Mouse (Mus musculus): Measurements from ENCODE around the gene Tmx4. TPM values are rescaled to one million over a fixed set of nuclear protein-coding genes. Genes with fewer than 3 reads are reported as not detected.
"Not testable (repeated sequence)": the region's sequence is repeated elsewhere in the genome, so short reads cannot be mapped to it uniquely, and the experiment has no call there.

Tmx4 gene
- 1.2 and 1.5 TPM in 2 replicates for polyA plus RNA-seq (2012; rRNA removed)

- peak; percentile 84 for DNase-seq (ENCODE audit: low read depth, low spot score)
- WGBS = under 1% methylated on average over 56 of the region's 57 CpGs
These were observed at the start of gene Tmx4 for GRCm38 (mm10) chr2:134643514-134644300. Tmx4 (minus strand) TSS chr2:134644145.

GRCm38 (mm10) chr2:134692125-134692524 is 48.2 kb upstream of the Tmx4 start:
- 53% methylated on average over 1 of the region's 1 CpGs for WGBS
- DNase-seq (ENCODE audit: low read depth, low spot score) = no peak

DNA sequence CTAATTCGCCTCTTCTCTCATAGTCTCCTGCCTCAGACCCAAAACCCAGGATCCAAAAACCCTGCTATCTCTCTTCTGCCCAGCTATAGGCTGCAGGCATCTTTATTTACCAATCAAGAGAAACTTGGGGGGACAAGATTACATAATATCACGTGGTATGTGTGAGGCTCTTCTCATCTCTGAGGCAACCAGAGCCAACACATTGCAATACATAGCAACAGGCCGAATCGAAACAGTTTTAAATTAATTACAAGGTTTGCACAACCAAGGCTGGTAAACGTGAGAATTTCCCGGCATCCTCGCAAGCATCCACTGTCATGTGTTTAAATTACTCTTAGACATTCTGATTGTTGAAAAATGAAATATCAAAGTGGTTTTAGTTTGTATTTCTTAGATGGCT is 47.1 kb upstream of the Tmx4 start:
- 77% methylated on average over 7 of the region's 7 CpGs for WGBS
- no peak for DNase-seq (ENCODE audit: low read depth, low spot score)

DNA sequence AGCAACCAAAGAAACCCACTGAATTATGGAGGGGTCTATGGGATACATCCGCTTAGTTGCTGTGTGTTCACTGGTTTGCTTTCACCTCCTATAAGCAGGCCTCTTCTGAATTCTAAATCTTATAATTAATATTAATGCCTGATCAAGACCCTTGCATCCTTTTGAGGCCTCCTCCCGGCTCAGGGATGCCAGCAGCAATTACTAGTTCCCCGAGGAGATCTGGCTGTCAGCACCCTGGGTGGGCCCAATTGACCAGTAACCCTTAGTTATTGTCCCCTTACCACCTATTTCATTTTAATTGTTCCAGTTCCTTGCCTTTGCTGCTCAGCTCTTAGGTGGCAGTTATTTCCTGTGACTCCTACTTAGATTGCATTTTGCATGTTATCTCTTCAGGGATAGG is 38.4 kb upstream of the Tmx4 start:
- DNase-seq (ENCODE audit: low read depth, low spot score) = no peak
- WGBS = 84% methylated on average over 3 of the region's 3 CpGs

DNA sequence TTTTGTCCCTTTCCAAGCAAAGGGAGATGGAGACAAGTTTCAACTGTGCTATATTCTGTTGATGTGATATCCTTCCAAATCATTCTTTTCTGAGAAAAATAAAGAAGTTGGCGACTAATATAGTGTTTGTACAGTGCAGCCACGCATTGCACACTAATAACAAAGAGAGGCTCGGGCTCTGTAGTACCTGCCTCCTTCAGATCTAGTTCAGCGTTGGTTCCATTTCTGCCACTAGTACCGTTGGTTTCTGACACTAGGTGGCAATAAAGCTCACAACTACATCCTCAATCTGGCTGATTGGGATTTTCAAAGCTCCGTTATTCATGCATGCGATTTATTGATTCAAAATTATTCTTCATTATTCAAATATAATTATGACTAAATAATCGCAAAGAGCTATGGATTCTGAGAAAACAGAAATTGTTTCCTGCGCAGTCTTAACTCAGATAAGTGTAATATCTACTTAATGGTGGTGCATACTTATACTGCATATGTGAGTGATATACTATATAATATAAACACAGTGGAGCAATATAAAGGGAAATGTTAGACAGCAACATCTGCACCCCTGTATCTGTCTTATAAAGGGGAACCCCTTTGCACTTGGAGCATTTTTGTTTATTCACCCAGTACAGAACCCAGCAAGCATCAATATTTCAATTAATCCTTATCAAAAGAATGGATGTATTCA is 37.5 kb upstream of the Tmx4 start:
- WGBS = 17% methylated on average over 9 of the region's 9 CpGs
- DNase-seq (ENCODE audit: low read depth, low spot score) = peak; percentile 2

DNA sequence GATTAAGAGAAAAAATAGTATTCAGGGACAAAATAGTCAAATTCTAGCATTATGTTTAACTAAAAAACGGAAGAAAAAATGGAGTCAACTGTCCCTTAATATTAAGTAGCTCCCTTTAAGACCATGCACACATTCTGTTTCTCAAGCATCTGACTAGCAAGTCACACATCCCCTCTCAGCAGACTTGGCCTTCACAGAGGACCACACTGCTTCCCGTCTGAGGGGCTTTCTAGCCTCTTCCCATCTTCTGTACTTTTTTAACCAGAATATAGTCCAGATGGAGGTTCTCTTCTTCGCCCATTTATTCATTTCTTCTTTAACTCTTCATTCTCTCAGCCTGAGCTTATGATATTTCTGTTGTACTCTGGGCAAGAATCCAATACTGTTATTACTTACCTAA is 35.6 kb upstream of the Tmx4 start:
- DNase-seq (ENCODE audit: low read depth, low spot score) = no peak
- WGBS = 68% methylated on average over 3 of the region's 3 CpGs

- WGBS = 75% methylated on average over 1 of the region's 1 CpGs
These were observed 31.5 kb upstream of the Tmx4 start for GRCm38 (mm10) chr2:134675465-134675864.

GRCm38 (mm10) chr2:134673604-134674003 is 29.7 kb upstream of the Tmx4 start:
- DNase-seq (ENCODE audit: low read depth, low spot score) = no peak
- 85% methylated on average over 5 of the region's 5 CpGs for WGBS

More at GRCm38 (mm10) chr2:134675465-134675864, 31.5 kb upstream of the Tmx4 start:
- DNase-seq (ENCODE audit: low read depth, low spot score) = no peak

DNA sequence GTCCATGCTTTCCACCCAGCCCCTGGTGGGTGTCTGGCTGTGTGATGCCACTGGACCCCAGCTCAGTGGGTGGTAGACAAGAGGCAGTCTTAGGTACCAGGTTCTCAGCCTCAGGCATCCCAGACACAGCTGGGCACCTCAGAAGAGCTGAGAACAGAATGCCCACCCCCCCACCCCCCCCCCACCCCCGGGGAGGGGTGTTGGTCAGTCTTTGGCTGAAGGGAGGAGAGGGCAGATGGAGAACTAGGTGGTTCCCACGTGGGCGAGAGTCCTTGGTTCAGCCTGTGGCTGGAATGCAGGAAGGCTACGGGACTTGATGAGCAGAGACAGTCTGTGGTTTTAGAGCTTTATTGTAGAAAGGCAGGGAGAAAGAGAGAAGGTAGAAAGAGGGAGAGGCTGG is 12.5 kb upstream of the Tmx4 start:
- WGBS = 10% methylated on average over 4 of the region's 4 CpGs
- no peak for DNase-seq (ENCODE audit: low read depth, low spot score)

DNA sequence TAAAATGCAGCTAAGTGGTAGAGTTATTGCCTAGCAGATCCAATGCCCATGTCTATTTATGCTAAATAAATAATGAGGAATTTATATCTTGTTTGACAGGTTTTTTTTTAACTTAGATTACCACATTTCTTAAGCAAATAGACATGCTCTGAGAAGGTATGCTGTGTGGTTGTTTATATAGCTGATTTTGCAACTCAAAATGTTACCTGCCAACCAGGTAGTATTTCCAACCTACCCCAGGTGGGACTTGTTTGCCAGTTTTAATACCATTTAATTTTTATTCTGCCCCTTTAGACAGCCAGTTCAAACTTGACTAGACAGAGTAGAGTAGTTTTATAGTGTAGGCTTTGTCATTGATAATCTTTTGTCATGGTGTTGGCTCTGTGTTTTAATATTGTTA is 10.7 kb upstream of the Tmx4 start:
- no peak for DNase-seq (ENCODE audit: low read depth, low spot score)

GRCm38 (mm10) chr2:134652759-134653158 is 8.8 kb upstream of the Tmx4 start:
- no peak for DNase-seq (ENCODE audit: low read depth, low spot score)

DNA sequence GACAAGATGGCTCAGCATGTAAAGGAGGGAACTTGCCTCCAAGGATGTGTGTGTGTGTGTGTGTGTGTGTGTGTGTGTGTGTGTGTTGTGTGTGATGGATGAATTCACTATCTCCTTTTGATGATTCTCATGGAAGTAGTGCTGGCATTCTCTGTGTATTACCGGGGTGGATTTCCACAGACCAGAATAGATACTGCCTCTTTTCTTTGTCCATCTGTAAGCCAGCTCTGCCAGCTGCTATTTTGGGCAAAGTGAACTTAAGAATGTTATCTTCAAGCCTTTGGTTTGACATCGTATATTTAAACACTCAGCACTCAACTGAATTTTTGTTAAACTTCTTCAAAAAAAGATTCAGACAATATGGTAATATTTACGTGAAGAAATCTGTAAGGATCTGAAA is 5.1 kb upstream of the Tmx4 start:
- WGBS = 76% methylated on average over 3 of the region's 3 CpGs
- DNase-seq (ENCODE audit: low read depth, low spot score) = no peak

More at GRCm38 (mm10) chr2:134652759-134653158, 8.8 kb upstream of the Tmx4 start:
- WGBS = 52% methylated on average over 5 of the region's 5 CpGs

- 67% methylated on average over 3 of the region's 3 CpGs for WGBS
These were observed 1.8 kb upstream of the Tmx4 start for GRCm38 (mm10) chr2:134645752-134646151.

GRCm38 (mm10) chr2:134645166-134645565 is 1.2 kb upstream of the Tmx4 start:
- DNase-seq (ENCODE audit: low read depth, low spot score) = no peak
- 46% methylated on average over 4 of the region's 4 CpGs for WGBS

More at GRCm38 (mm10) chr2:134645752-134646151, 1.8 kb upstream of the Tmx4 start:
- no peak for DNase-seq (ENCODE audit: low read depth, low spot score)

DNA sequence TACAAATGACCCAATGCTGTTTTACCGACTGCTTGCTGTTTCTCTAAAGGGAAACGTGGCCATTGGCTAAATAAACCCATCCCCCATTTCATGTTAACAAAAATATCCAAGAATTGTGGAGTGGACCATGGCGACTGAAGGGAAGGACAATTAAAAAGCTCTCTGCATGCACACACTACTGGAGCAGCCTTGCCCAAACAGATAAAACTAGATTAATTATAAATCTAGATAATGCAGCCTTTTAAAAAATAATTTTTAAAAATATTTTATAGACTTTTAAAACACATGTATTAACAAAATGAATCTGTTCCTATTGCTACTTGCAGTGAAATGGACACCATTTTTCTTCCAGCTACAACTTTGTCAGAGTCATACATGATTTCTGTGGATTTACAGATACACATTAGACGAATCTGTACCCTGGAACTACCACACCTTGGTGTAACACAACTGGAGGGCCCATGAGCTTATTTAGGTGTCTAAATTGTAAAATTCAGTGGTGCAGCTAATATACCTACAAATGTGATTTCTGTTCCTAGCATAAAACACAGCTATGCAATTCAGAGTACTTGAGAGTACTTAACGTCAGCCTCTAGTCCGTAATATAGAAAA is 462 bp upstream of the Tmx4 start:
- 33% methylated on average over 6 of the region's 6 CpGs for WGBS
- DNase-seq (ENCODE audit: low read depth, low spot score) = no peak

GRCm38 (mm10) chr2:134642377-134642776 is 1.6 kb downstream of the Tmx4 start:
- no peak for DNase-seq (ENCODE audit: low read depth, low spot score)

DNA sequence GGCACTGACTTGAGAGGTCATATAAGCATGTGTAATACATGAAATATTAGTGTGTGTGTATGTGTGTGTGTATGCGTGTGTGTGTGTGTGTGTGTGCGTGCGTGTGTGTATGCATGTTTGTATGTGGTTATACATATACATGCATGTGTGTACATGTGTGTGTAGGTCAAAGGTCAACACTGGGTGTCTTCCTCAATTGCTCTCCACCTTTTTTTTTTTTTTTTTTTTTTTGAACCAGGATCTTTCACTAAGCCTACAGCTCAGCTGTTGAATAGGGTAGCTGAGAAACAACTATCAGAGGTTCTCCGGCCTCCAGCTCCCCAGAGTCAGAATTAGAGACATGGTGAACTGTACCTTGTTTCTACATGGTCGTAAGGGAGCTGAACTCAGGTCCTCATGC is 2.6 kb downstream of the Tmx4 start:
- WGBS = 92% methylated on average over 5 of the region's 5 CpGs
- DNase-seq (ENCODE audit: low read depth, low spot score) = no peak

- 87% methylated on average over 1 of the region's 1 CpGs for WGBS
- DNase-seq (ENCODE audit: low read depth, low spot score) = no peak
These were observed 3.5 kb downstream of the Tmx4 start for GRCm38 (mm10) chr2:134640398-134640797.

GRCm38 (mm10) chr2:134628541-134628940 is 15.4 kb downstream of the Tmx4 start:
- DNase-seq (ENCODE audit: low read depth, low spot score) = not testable (repeated sequence)
- 100% methylated on average over 2 of the region's 2 CpGs for WGBS

GRCm38 (mm10) chr2:134604935-134605334 is 39.0 kb downstream of the Tmx4 start:
- no peak for DNase-seq (ENCODE audit: low read depth, low spot score)
